Mouse (Mus musculus) limb, embryonic 14.5 days (tissue): ENCODE data around the gene Acot11. TPM values are rescaled to one million over a fixed set of nuclear protein-coding genes. Genes with fewer than 3 reads are reported as not detected.

Source experiments
- ATAC-seq: fragments of 200-750 bp; cut with Nextera tagmentation; 2 replicates; pipeline ENCODE4 v1.8.0; 2017; ENCODE audit warnings: low read depth, moderate number of reproducible peaks, moderate TSS enrichment; ENCODE audit not compliant: low FRiP score
- DNase-seq: peaks from one replicate; pipeline ENCODE4 v3.0.0-alpha.2; 2015; ENCODE audit warnings: low spot score
- H3K27ac ChIP-seq: fragments of 300-500 bp; sonication (generic); replicated peaks from 2 replicates; pipeline ENCODE4 v1.5.1; 2014; ENCODE audit warnings: low read depth, mild to moderate bottlenecking, low read length, moderate library complexity, mixed read lengths
- H3K27me3 ChIP-seq: fragments of 300-500 bp; sonication (generic); 2 replicates; pipeline ENCODE4 v1.6.1; 2014; ENCODE audit warnings: low read length, mixed read lengths; ENCODE audit not compliant: control insufficient read depth, insufficient read depth
- H3K36me3 ChIP-seq: fragments of 300-500 bp; sonication (generic); 2 replicates; pipeline ENCODE4 v1.6.1; 2014; ENCODE audit warnings: mild to moderate bottlenecking, low read length, moderate library complexity, mixed read lengths; ENCODE audit not compliant: control insufficient read depth, insufficient read depth
- H3K4me1 ChIP-seq: fragments of 300-500 bp; sonication (generic); 2 replicates; pipeline ENCODE4 v1.6.1; 2014; ENCODE audit warnings: antibody characterized with exemption, low read length, mixed read lengths; ENCODE audit not compliant: control insufficient read depth, insufficient read depth
- H3K4me2 ChIP-seq: fragments of 300-500 bp; sonication (generic); replicated peaks from 2 replicates; pipeline ENCODE4 v1.6.1; 2014; ENCODE audit warnings: low read depth, mild to moderate bottlenecking, low read length, moderate library complexity; ENCODE audit not compliant: severe bottlenecking
- H3K4me3 ChIP-seq: fragments of 300-500 bp; sonication (generic); replicated peaks from 2 replicates; pipeline ENCODE4 v1.5.1; 2014; ENCODE audit warnings: low read length
- H3K9ac ChIP-seq: fragments of 300-500 bp; sonication (generic); 2 replicates; pipeline ENCODE4 v1.6.1; 2014; ENCODE audit warnings: mild to moderate bottlenecking, low read depth, low read length, moderate library complexity; ENCODE audit not compliant: severe bottlenecking
- H3K9me3 ChIP-seq: fragments of 300-500 bp; sonication (generic); 2 replicates; pipeline ENCODE4 v1.6.1; 2016; ENCODE audit warnings: low read length; ENCODE audit not compliant: control insufficient read depth
- POLR2A ChIP-seq: fragments of 200-500 bp; IDR thresholded peaks from 2 replicates; pipeline ENCODE4 v1.8.0; 2012; ENCODE audit warnings: inconsistent platforms, mild to moderate bottlenecking, moderate library complexity, borderline replicate concordance; ENCODE audit not compliant: insufficient read depth, insufficient read length; ENCODE audit errors: extremely low read depth
- whole genome bisulfite sequencing: fragments of 180-500 bp; shearing (Covaris S2); extraction: QIAGEN DNeasy Blood & Tissue Kit; methylation state at CpG from one replicate; pipeline ENCODE4 v1.1.7; 2014; 5-methylcytosine and 5-hydroxymethylcytosine counted together
- polyA plus RNA-seq, 2 experiments: library from polyadenylated mRNA; depleted of rRNA in 1 of 2; stranded (reverse) in 1 of 2; unstranded in 1 of 2; fragments of >200 nt; fragmentation: Nextera tagmentation in 1 of 2; extraction: Ambion mirVana in 1 of 2; gene quantifications; 2 replicates each; pipeline versions ENCODE4 v1.2.1 to v1.2.3; 2012 to 2014

Gene Acot11
- polyA plus RNA-seq, 2 experiments: 4.3 to 6.1 TPM

DNA sequence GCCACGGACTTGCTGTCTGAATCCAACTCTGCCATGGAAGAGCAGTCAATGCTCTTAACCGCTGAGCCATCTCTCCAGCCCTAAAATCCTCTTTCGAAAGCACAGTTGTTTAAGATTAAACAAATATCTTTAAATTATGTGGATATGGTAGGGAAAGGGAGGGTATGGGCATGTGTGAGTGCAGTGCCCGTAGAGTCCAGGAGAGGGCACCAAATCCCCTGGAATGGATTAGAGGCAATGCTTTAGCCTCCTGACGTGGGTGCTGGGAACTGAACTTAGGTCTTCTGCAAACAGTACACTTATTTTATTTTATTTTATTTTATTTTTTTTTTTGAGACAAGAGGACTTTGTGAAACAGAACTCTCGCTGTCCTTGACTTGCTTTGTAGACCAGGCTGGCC, 5.2 kb upstream of the Acot11 start:
- no peak for TF ChIP-seq POLR2A
- 90% methylated on average over 6 of the region's 6 CpGs for WGBS
- H3K27me3 ChIP-seq: no peaks in the 10 kb centered on the region

DNA sequence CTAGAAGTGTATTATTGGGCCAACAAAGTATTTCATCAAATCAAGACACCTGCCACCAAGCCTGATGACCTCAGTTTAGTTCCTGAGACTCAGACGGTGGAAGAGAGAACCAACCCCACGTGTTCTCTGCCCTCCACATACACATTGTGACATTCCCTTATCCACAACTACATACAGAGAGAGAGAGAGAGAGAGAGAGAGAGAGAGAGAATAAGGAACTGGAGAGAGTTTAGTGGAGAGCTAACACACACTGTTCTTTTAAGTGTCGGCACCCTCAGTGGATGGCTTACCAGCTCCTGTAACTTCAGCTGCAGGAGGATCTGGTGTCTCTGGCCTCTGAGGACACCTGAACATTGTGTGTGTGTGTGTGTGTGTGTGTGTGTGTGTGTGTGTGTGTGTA, 2.5 kb upstream of the Acot11 start:
- Histone ChIP-seq H3K27me3 (no peaks in the 10 kb centered on the region), H3K4me2 (no peak overlapping the region), H3K36me3 (no peaks in the 10 kb centered on the region), H3K4me1 (peaks cover 7% of the 10 kb centered on the region; the same call in 1 of the 2 replicates), H3K4me3 (no peak overlapping the region), H3K9me3 (no peaks in the 10 kb centered on the region), H3K9ac (no peak overlapping the region), H3K27ac (no peak overlapping the region)
- 64% methylated on average over 3 of the region's 3 CpGs for WGBS
- TF ChIP-seq POLR2A: no peak
- ATAC-seq (no peak), DNase-seq (no peak)

More for the DNA sequence above, 5.2 kb upstream of the Acot11 start:
- Histone ChIP-seq H3K27ac (no peak overlapping the region), H3K4me1 (peaks cover 1% of the 10 kb centered on the region; the same call in 1 of the 2 replicates), H3K4me2 (no peak overlapping the region), H3K36me3 (no peaks in the 10 kb centered on the region), H3K4me3 (no peak overlapping the region), H3K9me3 (no peaks in the 10 kb centered on the region), H3K9ac (no peak overlapping the region)
- no peak for ATAC-seq
- no peak for DNase-seq

- Histone ChIP-seq H3K9me3 (no peaks in the 10 kb centered on the region), H3K4me2 (no peak overlapping the region), H3K4me3 (no peak overlapping the region), H3K9ac (no peak overlapping the region), H3K27me3 (no peaks in the 10 kb centered on the region), H3K4me1 (peaks cover 7% of the 10 kb centered on the region; the same call in 1 of the 2 replicates), H3K36me3 (no peaks in the 10 kb centered on the region), H3K27ac (no peak overlapping the region)
- no peak for DNase-seq
- WGBS: 41% methylated on average over 2 of the region's 2 CpGs
- ATAC-seq: no peak
- no peak for TF ChIP-seq POLR2A
Measured at GRCm38 (mm10) chr4:106805890-106806289, 1.1 kb upstream of the Acot11 start.

GRCm38 (mm10) chr4:106804201-106804909, 443 bp downstream of the Acot11 start:
- Histone ChIP-seq H3K9me3 (no peaks in the 10 kb centered on the region), H3K36me3 (no peaks in the 10 kb centered on the region), H3K4me2 (peak overlapping the region; percentile 56), H3K27me3 (no peaks in the 10 kb centered on the region), H3K27ac (no peak overlapping the region), H3K4me1 (peaks cover 15% of the 10 kb centered on the region; the same call in 1 of the 2 replicates), H3K4me3 (peak overlapping the region; percentile 15), H3K9ac (peak overlapping the region; percentile 54; the same call in 1 of the 2 replicates)
- no peak for TF ChIP-seq POLR2A
- ATAC-seq (no peak), DNase-seq (no peak)
- WGBS: 41% methylated on average over 16 of the region's 16 CpGs

DNA sequence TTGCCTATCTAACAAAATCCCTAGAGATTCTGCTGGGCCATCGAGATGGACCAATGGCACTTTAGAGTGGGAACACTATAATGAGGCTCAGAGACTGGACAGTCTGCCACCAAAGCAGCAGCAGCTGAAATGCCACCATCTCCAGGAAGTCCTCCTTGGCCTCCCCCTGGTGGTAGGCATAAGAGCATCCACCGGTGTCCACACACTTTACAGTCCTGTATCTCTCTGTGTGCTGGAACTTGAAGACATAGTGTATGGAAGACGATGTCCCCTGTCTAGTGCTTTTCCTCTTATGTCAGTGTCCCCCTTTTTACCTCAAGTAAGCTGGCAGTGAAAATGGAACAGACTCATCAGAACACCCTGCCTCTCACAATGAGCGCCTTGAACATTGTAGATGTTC, 1.0 kb downstream of the Acot11 start:
- H3K27ac ChIP-seq: no peak overlapping the region

More for the DNA sequence above, 1.0 kb downstream of the Acot11 start:
- H3K4me2 ChIP-seq: no peak overlapping the region
- no peaks in the 10 kb centered on the region for H3K27me3 ChIP-seq
- no peak for TF ChIP-seq POLR2A
- H3K9ac ChIP-seq: no peak overlapping the region
- WGBS: 78% methylated on average over 4 of the region's 4 CpGs
- H3K4me3 ChIP-seq: no peak overlapping the region
- H3K36me3 ChIP-seq: no peaks in the 10 kb centered on the region
- ATAC-seq (no peak), DNase-seq (no peak)
- no peaks in the 10 kb centered on the region for H3K9me3 ChIP-seq
- peaks cover 20% of the 10 kb centered on the region for H3K4me1 ChIP-seq
